Mouse (Mus musculus): Measurements from ENCODE around the gene Fxyd3. TPM values are rescaled to one million over a fixed set of nuclear protein-coding genes. Genes with fewer than 3 reads are reported as not detected.

Fxyd3 gene
- total RNA-seq, 2 experiments from 2014 or later: 3.1 to 3.8 TPM

DNA sequence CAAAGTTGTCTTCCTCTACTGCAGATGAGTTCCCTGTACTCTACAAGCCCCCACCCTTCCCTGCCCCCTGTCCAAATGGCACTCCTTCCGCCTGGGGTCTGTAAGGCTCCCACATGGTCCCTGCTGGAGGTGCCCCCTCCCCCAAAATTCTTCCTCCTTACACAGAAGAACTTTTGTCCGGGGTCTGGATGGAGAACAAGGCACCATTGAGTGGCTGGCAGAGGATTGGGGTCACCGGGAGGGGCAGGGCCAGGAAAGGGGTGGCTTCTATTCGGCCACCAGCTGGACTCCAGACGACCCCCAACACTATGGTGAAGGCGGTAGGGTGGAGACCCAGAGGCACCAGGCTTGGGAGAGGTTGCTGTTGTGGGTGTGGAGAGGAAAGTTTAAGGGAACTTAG, 966 bp upstream of the Fxyd3 start:
- no peak for DNase-seq (ENCODE audit: low spot score)
- intact Hi-C loops (cut with DNase I): no loop called here

DNA sequence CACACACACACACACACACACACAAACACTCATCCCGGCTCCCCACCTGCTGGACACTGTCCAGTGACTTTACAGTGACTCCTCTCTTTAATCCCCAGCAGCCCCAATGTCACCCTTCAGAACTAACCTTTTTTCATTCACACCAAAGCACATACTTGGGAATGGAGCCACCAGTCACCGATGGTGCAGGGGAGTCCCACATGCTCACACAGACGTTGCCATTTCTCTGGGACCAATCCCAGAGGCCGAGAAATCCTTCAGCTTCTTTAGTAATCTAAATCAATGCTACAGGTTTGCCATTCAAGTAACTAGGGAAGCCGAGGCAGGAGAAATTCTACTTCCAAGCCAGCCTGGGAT, 1.8 kb downstream of the Fxyd3 start:
- no peak for DNase-seq (ENCODE audit: low spot score)
- intact Hi-C loops (cut with DNase I): no loop called here

GRCm38 (mm10) chr7:31074061-31074712, 2.3 kb downstream of the Fxyd3 start:
- intact Hi-C loops (cut with DNase I): no loop called here
- peak; percentile 44 for DNase-seq (ENCODE audit: low spot score)

GRCm38 (mm10) chr7:31073546-31073945, 3.0 kb downstream of the Fxyd3 start:
- DNase-seq (ENCODE audit: low spot score): no peak
- intact Hi-C loops (cut with DNase I): no loop called here

GRCm38 (mm10) chr7:31072326-31072725, 4.2 kb downstream of the Fxyd3 start:
- intact Hi-C loops (cut with DNase I): no loop called here
- no peak for DNase-seq (ENCODE audit: low spot score)

DNA sequence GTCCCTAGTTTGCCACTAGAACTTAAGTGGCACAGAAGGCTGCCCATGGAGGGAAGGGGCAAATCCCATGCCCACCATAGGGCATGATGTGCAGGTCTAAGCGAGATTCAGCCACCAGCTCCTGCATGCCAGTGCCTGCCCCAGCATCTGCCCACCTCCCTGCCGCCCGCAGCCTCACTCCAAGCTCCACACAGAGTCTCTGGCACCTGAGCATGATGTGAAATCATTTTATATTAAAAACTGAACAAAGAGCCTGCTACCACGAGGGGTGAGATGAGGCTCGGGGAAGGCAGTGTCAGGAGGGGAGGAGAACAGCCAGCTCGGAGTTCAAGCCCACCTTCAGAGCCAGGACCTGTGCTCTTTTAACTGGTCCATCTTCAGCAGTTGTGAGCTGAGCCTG, 6.2 kb downstream of the Fxyd3 start:
- no peak for DNase-seq (ENCODE audit: low spot score)
- intact Hi-C loops (cut with DNase I): no loop called here

DNA sequence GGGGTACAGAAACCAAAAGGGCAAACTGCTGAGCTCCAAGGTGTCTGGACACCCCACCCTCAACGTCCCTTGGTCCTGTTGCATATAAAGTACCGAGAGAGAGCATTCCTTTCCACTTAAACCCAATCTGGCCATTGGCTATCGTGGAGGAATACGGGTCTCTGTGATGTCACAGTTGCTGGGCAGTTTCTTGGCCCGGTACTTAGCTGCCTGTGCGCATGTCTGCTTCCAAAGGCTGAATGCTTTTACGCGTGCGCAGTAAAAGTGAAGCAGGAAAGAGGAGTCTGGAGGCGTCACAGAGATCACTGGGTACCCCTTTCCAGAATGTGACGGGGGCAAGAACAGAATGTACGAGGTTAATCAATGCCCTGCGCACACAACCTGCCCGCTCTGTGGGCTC, 7.0 kb downstream of the Fxyd3 start:
- no peak for DNase-seq (ENCODE audit: low spot score)
- intact Hi-C loops (cut with DNase I): no loop called here

DNA sequence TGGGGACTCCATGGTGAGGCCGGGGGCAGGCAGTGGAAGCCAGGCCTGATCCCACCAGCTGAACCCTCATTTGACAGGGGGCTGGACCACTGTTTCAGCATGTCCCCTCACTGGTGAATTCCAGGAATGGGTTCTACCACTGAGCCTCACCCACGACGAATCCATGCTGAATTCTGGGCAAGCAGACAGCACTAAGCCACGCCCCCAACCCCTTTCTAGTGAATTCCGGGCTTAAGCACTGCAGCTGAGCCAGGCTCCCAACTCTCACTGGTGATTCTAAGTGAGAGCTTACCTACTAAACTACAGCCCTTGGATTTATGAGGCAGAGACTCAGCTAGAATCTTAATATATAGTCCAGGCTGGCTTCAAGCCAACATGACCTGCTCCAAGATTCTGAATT, 8.7 kb downstream of the Fxyd3 start:
- no peak for DNase-seq (ENCODE audit: low spot score)
- intact Hi-C loops (cut with DNase I): no loop called here

GRCm38 (mm10) chr7:31063074-31063560, 13.4 kb downstream of the Fxyd3 start:
- intact Hi-C loops (cut with DNase I): loop anchor here (5.0 kb wide), 1 partner anchor 114 kb away; no protein-coding TSS in a partner anchor

DNA sequence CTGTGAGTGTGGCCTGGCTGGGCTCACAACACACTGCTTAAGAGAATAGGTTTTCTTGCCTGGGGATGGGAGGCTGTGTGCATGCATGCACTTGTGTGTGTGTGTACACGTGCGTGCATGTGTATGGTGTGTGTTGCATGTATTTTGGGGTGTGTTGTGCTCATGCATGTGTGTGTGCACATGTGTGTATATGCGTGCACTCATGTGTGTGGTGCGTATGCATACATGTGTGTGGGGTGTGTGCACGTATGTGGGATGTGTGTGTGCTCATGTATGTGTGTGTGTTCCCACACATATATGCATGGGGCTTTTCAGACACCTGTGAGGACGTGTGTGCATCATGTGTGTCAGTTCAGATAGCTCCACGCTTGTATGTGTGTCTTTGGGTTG, 15.9 kb downstream of the Fxyd3 start:
- intact Hi-C loops (cut with DNase I): loop anchor here (5.0 kb wide), 1 partner anchor 117 kb away; no protein-coding TSS in a partner anchor
- no peak for DNase-seq (ENCODE audit: low spot score)

More at GRCm38 (mm10) chr7:31063074-31063560, 13.4 kb downstream of the Fxyd3 start:
- no peak for DNase-seq (ENCODE audit: low spot score)

DNA sequence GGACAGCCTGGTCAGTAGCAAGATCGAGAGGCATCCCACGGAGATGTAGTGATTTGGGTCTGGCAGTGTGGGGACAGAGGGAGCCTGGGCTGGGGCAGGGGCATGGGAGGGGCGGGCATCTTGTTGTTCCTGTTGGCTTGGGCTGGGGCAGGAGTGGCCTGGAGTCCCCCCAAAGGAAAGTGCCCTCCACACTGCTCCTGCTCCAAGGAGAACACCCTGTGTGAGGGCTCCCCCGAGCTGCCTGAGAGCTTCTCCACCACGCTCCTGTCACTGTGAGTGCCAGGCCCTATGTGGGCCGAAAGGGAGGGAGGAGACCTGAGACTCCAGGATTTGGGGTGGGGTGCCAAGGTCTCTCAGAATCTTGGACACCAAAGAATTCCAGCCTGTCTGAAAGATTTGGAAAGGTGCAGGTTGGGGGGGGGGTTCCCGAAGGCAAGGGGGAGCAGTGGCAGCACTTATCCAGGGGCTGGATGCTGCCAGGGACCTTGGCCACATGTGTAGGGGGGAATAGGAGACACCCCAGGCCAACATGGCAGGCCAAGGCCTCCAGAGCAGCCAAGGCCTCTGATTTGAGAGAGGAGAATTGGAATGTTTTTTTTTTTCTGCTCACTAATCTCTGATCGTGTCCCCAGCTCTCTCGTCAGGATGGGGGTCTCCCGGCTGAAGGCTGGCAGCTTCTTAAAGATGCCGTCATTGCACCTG, 16.4 kb downstream of the Fxyd3 start:
- intact Hi-C loops (cut with DNase I): loop anchor here (1.0 to 5.0 kb wide), 3 partner anchors 19 to 117 kb away; no protein-coding TSS in a partner anchor
- DNase-seq (ENCODE audit: low spot score): no peak

- DNase-seq (ENCODE audit: low spot score): peak; percentile 84
- intact Hi-C loops (cut with DNase I): loop anchor here (1.0 to 2.0 kb wide), 2 partner anchors 20 to 38 kb away; no protein-coding TSS in a partner anchor
These were observed 17.4 kb downstream of the Fxyd3 start, which contains the start of gene Lgi4 for GRCm38 (mm10) chr7:31059108-31059507. Gene Lgi4 (plus strand): TSS chr7:31059342.

DNA sequence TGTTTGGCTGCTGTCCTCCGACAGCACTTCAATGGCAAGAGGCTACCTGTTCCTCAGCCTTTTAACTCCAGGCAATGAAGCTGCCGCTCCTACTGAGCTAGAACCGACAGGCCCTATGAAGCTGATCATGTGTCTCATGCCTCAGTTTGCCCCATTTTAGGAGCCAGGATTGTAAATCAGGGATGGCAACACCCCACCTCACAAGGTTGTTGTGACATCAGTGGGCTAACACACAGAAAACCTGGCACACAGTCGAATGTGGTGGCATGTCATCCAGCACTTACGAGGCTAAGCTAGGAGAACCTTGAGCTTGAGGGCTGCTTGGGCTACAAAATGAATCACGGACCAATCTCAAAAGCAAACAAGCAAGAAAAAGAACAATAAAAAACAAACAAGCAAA, 18.3 kb downstream of the Fxyd3 start:
- no peak for DNase-seq (ENCODE audit: low spot score)
- intact Hi-C loops (cut with DNase I): loop anchor here (2.0 kb wide), 1 partner anchor 21 kb away; no protein-coding TSS in a partner anchor

DNA sequence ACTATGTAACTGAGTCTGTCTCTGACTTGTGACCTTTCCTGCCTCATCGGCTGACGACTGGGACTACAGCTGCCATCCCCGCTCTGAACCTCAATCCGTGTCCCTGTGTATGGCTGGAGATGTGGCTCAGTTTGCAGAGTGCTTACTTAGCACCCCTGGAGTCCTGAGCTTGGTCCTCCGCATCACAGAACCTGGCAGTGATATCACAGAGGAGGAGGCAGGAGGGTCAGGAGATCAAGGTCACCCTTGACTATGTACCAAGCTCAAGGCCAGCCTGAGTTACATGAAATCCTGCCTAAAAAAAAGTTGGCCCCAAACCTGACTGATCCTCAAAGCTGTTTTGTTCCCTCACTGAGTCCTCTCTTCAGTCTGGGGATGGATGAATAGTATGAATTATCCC, 18.8 kb downstream of the Fxyd3 start:
- intact Hi-C loops (cut with DNase I): loop anchor here (2.0 kb wide), 1 partner anchor 21 kb away; no protein-coding TSS in a partner anchor
- DNase-seq (ENCODE audit: low spot score): no peak

- DNase-seq (ENCODE audit: low spot score): no peak
- intact Hi-C loops (cut with DNase I): no loop called here
These were observed 19.4 kb downstream of the Fxyd3 start, which contains the start of gene Fxyd1 for GRCm38 (mm10) chr7:31057071-31057470. Gene Fxyd1 (minus strand): TSS chr7:31057199.

DNA sequence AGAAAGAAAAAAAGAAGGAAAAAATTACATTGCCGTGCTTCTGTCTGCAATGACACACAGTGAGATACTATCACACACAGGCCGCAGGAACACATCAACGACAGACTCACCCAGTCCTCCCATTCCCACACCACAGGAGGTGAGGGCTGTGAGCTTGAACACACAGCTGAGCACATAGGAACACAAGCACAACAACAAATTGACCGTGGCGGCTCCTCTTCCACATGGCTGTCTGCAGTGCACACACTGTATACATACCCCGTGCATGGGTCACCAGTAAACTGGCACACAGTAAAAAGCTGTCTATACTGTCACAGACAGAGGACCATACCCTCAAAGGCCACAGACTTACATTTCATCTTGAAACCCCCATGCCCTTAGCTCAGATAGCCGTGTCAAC, 20.1 kb downstream of the Fxyd3 start:
- intact Hi-C loops (cut with DNase I): no loop called here

GRCm38 (mm10) chr7:31055883-31056282, 20.6 kb downstream of the Fxyd3 start:
- intact Hi-C loops (cut with DNase I): no loop called here
- no peak for DNase-seq (ENCODE audit: low spot score)

More for the DNA sequence above, 20.1 kb downstream of the Fxyd3 start:
- no peak for DNase-seq (ENCODE audit: low spot score)

DNA sequence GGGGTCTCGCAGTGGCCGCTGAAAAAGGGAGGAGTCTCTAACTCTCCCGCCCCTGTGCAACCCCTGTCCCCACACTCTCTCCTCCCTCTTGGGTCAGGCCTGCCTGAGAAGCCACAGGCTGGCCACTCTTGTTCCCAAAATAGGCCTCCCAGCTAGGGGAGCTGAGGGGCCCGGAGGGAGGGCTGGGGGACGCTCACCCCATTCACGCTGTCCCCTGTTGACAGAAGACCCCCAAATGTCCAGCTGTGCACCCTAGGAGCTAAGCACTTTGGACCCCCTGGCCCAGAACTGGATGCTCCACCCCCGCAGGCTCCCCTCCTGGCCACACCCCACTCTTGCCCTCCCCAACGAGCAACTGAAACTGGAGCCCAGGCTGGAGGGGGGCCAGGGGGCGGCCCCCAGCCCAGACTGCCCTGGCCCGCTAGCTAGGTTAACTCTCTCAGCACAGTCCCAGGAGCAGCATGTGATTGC, 21.1 kb downstream of the Fxyd3 start:
- peak; percentile 86 for DNase-seq (ENCODE audit: low spot score)
- intact Hi-C loops (cut with DNase I): no loop called here

- intact Hi-C loops (cut with DNase I): loop anchor here (5.0 kb wide), 1 partner anchor 82 kb away; the partner anchor contains the start of genes Fam187b and Lsr
- no peak for DNase-seq (ENCODE audit: low spot score)
These were observed 21.7 kb downstream of the Fxyd3 start for GRCm38 (mm10) chr7:31054661-31055320.

- DNase-seq (ENCODE audit: low spot score): no peak
- intact Hi-C loops (cut with DNase I): loop anchor here (5.0 kb wide), 1 partner anchor 82 kb away; the partner anchor contains the start of genes Fam187b and Lsr
These were observed 22.5 kb downstream of the Fxyd3 start for GRCm38 (mm10) chr7:31053882-31054447.
